In genomic region chr12:53061466-53062124, GRCm38 (mm10) we compare ENCODE assay signal across 10 mouse cellular contexts.
DNase-seq lines count a peak whose midpoint lies in the region; ATAC-seq and TF ChIP-seq lines count a peak whose summit lies in the region.
"Had no signal": no experiment of that assay in that cellular context is flagged by ENCODE, and none has a peak within 500 bp of the region (broad histone marks: within the 10 kb centered on the region; RNA-seq: fewer than 3 reads in every experiment).

No protein-coding gene starts in this region.

- no peak overlapping the region for H3K9ac ChIP-seq in lung, embryonic 14.5 days
- no peak overlapping the region for H3K9ac ChIP-seq in limb, embryonic 15.5 days
- no peak overlapping the region for H3K9ac ChIP-seq in stomach, postnatal 0 days (ENCODE audit: low read length)

- DNase-seq in lung, embryonic 14.5 days, result peak; percentile 65
- no peak for DNase-seq in lung, postnatal 36 days
- DNase-seq in fibroblast of lung, adult 2 months (ENCODE audit: low read depth), result peak; percentile 24
- no peak for DNase-seq in stomach, postnatal 0 days (ENCODE audit: low spot score)
- DNase-seq in urinary bladder, postnatal 4 days (ENCODE audit: low spot score in 2 of 2), result no peak
- no peak for DNase-seq in thymus, adult 18-20 months
- DNase-seq: heart, postnatal 4 days; thymus, postnatal 4 days had no signal

- H3K9me3 ChIP-seq in lung, embryonic 14.5 days (ENCODE audit: low read depth, low read length), result no peaks in the 10 kb centered on the region
- H3K9me3 ChIP-seq in limb, embryonic 15.5 days, result no peaks in the 10 kb centered on the region
- H3K9me3 ChIP-seq in stomach, postnatal 0 days (ENCODE audit: control insufficient read depth, low read length), result no peaks in the 10 kb centered on the region

- H3K36me3 ChIP-seq in lung, embryonic 14.5 days (ENCODE audit: insufficient read depth), result no peaks in the 10 kb centered on the region
- no peaks in the 10 kb centered on the region for H3K36me3 ChIP-seq in limb, embryonic 15.5 days
- H3K36me3 ChIP-seq in stomach, postnatal 0 days (ENCODE audit: control insufficient read depth, insufficient read depth, low read length), result no peaks in the 10 kb centered on the region

- no peak overlapping the region for H3K27ac ChIP-seq in lung, embryonic 14.5 days (ENCODE audit: low read depth)
- H3K27ac ChIP-seq in limb, embryonic 15.5 days, result no peak overlapping the region
- H3K27ac ChIP-seq in stomach, postnatal 0 days (replicated peaks), result no peak overlapping the region

- H3K27me3 ChIP-seq in lung, embryonic 14.5 days (ENCODE audit: insufficient read depth, low read length), result no peaks in the 10 kb centered on the region
- no peaks in the 10 kb centered on the region for H3K27me3 ChIP-seq in limb, embryonic 15.5 days
- H3K27me3 ChIP-seq in stomach, postnatal 0 days (ENCODE audit: control insufficient read depth, insufficient read depth, low read length), result no peaks in the 10 kb centered on the region

- TF ChIP-seq CTCF in lung, embryonic 14.5 days (IDR thresholded peaks at IDR 0.05; ENCODE audit: low read depth), result no peak
- TF ChIP-seq CTCF in stomach, postnatal 0 days (IDR thresholded peaks at IDR 0.05; ENCODE audit: low read depth), result no peak

- peak; percentile 21; the same call in 1 of the 2 replicates for ATAC-seq in lung, embryonic 14.5 days (ENCODE audit: insufficient read depth)
- ATAC-seq in limb, embryonic 15.5 days (ENCODE audit: insufficient number of reproducible peaks, low FRiP score, low TSS enrichment, low read depth), result no peak; the same call in 1 of the 2 replicates
- ATAC-seq in stomach, postnatal 0 days (ENCODE audit: low FRiP score, low TSS enrichment), result no peak
- no peak for ATAC-seq in monocyte, adult 5-6 weeks (replicated peaks; ENCODE audit: insufficient number of reproducible peaks, low FRiP score, low TSS enrichment, poor library complexity, severe bottlenecking)

- peaks cover 4% of the 10 kb centered on the region for H3K4me1 ChIP-seq in lung, embryonic 14.5 days (ENCODE audit: insufficient read depth)
- H3K4me1 ChIP-seq in limb, embryonic 15.5 days, result peaks cover 12% of the 10 kb centered on the region
- no peaks in the 10 kb centered on the region; the same call in 1 of the 2 replicates for H3K4me1 ChIP-seq in stomach, postnatal 0 days (replicated peaks; ENCODE audit: control insufficient read depth, insufficient read depth)

- no peak for TF ChIP-seq EP300 in stomach, postnatal 0 days (optimal IDR thresholded peaks at IDR 0.05)

- H3K4me3 ChIP-seq in lung, embryonic 14.5 days (ENCODE audit: low read depth, low read length), result no peak overlapping the region
- H3K4me3 ChIP-seq in limb, embryonic 15.5 days, result no peak overlapping the region
- H3K4me3 ChIP-seq in stomach, postnatal 0 days (ENCODE audit: low read depth, low read length), result no peak overlapping the region

- 14% methylated on average over 7 of the region's 7 CpGs for WGBS in lung, embryonic 14.5 days
- WGBS in limb, embryonic 15.5 days, result 8% methylated on average over 7 of the region's 7 CpGs
- 24% methylated on average over 7 of the region's 7 CpGs for WGBS in stomach, postnatal 0 days

- peak overlapping the region; percentile 39 for H3K4me2 ChIP-seq in lung, embryonic 14.5 days
- peak overlapping the region; percentile 30 for H3K4me2 ChIP-seq in limb, embryonic 15.5 days
- H3K4me2 ChIP-seq in stomach, postnatal 0 days (replicated peaks; ENCODE audit: low read depth), result 0 out of 2 replicates have a peak overlapping the region, but pooled peaks have one; percentile 20

Comparison
In these comparisons a context has a peak if more than half of its experiments do, and no peak if none do; other contexts are left out.
1. DNase-seq: peak in lung, embryonic 14.5 days (single experiment) and fibroblast of lung, adult 2 months (single experiment); none in lung, postnatal 36 days (single experiment), stomach, postnatal 0 days (single experiment), urinary bladder, postnatal 4 days (0 of 2) and thymus, adult 18-20 months (0 of 2).
2. Peak in every context shown above with its lines, with median percentiles within 50 percentile points of each other: H3K4me2 ChIP-seq.